Mouse (Mus musculus) liver, embryonic 13.5 days (tissue): Measurements from ENCODE around the gene Syne4. TPM values are rescaled to one million over a fixed set of nuclear protein-coding genes. Genes with fewer than 3 reads are reported as not detected.

ENCODE experiments used
- ATAC-seq: fragments of 200-750 bp; cut with Nextera tagmentation; 2 replicates; pipeline ENCODE4 v1.8.0; 2017; ENCODE audit warnings: low read depth, mild to moderate bottlenecking, moderate number of reproducible peaks, moderate library complexity
- DNase-seq: peaks from one replicate; pipeline ENCODE4 v3.0.0; 2022
- H3K27ac ChIP-seq: fragments of 300-500 bp; sonication (generic); 2 replicates; pipeline ENCODE4 v1.5.1; 2015; ENCODE audit warnings: moderate library complexity, mild to moderate bottlenecking, inconsistent platforms
- H3K27me3 ChIP-seq: fragments of 300-500 bp; sonication (generic); 2 replicates; pipeline ENCODE4 v1.6.1; 2015; ENCODE audit warnings: mild to moderate bottlenecking, inconsistent platforms
- H3K36me3 ChIP-seq: fragments of 300-500 bp; sonication (generic); 2 replicates; pipeline ENCODE4 v1.6.1; 2015; ENCODE audit warnings: mild to moderate bottlenecking, inconsistent platforms
- H3K4me1 ChIP-seq: fragments of 300-500 bp; sonication (generic); replicated peaks from 2 replicates; pipeline ENCODE4 v1.6.1; 2015; ENCODE audit warnings: inconsistent platforms
- H3K4me2 ChIP-seq: fragments of 300-500 bp; sonication (generic); 2 replicates; pipeline ENCODE4 v1.6.1; 2015; ENCODE audit warnings: inconsistent platforms, mild to moderate bottlenecking, moderate library complexity
- H3K4me3 ChIP-seq: fragments of 300-500 bp; sonication (generic); replicated peaks from 2 replicates; pipeline ENCODE4 v1.5.1; 2015; ENCODE audit warnings: mild to moderate bottlenecking, inconsistent platforms
- H3K9ac ChIP-seq: fragments of 300-500 bp; sonication (generic); 2 replicates; pipeline ENCODE4 v1.6.1; 2015; ENCODE audit warnings: mild to moderate bottlenecking, inconsistent platforms
- H3K9me3 ChIP-seq: fragments of 300-500 bp; sonication (generic); replicated peaks from 2 replicates; pipeline ENCODE4 v1.6.1; 2016; ENCODE audit warnings: inconsistent platforms
- WGBS: fragments of 180-500 bp; shearing (Covaris S2); methylation state at CpG from one replicate; pipeline ENCODE4 v1.1.7; 2015; ENCODE audit not compliant: insufficient replicate concordance; 5-methylcytosine and 5-hydroxymethylcytosine counted together
- polyA plus RNA-seq: library from polyadenylated mRNA; unstranded; fragments of >200 nt; fragmentation: Nextera tagmentation; extraction: Ambion mirVana; gene quantifications from 2 replicates; pipeline ENCODE4 v1.2.1, GENCODE M21; 2015

The Syne4 gene
- polyA plus RNA-seq: 6.1 and 8.8 TPM in 2 replicates

GRCm38 (mm10) chr7:30314721-30315155 lies at the start of gene Syne4:
Gene Syne4 (plus strand): TSS chr7:30314807.
- Histone ChIP-seq H3K27ac (no peak within 1 kb of the TSS), H3K27me3 (no peaks in the 10 kb centered on the region), H3K4me1 (peaks cover 20% of the 10 kb centered on the region), H3K36me3 (0 out of 2 replicates have a peak, but pooled peaks cover 3% of the 10 kb centered on the region), H3K4me2 (peak within 1 kb of the TSS; percentile 48), H3K9me3 (no peaks in the 10 kb centered on the region), H3K9ac (peak within 1 kb of the TSS; percentile 45), H3K4me3 (peak within 1 kb of the TSS; percentile 40)
- WGBS: 9% methylated on average over 9 of the region's 9 CpGs
- ATAC-seq: 0 out of 2 replicates have a peak, but pooled peaks have one; percentile 25
- no peak for DNase-seq

GRCm38 (mm10) chr7:30265041-30265440 lies 49.6 kb upstream of the Syne4 start:
- Histone ChIP-seq H3K4me3 (no peak overlapping the region), H3K4me1 (no peaks in the 10 kb centered on the region), H3K36me3 (peaks cover 82% of the 10 kb centered on the region), H3K9ac (no peak overlapping the region), H3K9me3 (no peaks in the 10 kb centered on the region), H3K4me2 (no peak overlapping the region), H3K27me3 (no peaks in the 10 kb centered on the region), H3K27ac (no peak overlapping the region)
- DNase-seq (no peak), ATAC-seq (no peak)
- 54% methylated on average over 2 of the region's 2 CpGs for WGBS

GRCm38 (mm10) chr7:30265531-30265930 lies 49.1 kb upstream of the Syne4 start:
- 76% methylated on average over 5 of the region's 5 CpGs for WGBS
- H3K36me3 ChIP-seq: peaks cover 83% of the 10 kb centered on the region
- no peak for ATAC-seq

GRCm38 (mm10) chr7:30265935-30266334 lies 48.7 kb upstream of the Syne4 start:
- DNase-seq (no peak), ATAC-seq (no peak)
- H3K4me1 ChIP-seq: no peaks in the 10 kb centered on the region
- no peak overlapping the region for H3K4me3 ChIP-seq
- H3K27me3 ChIP-seq: no peaks in the 10 kb centered on the region
- H3K36me3 ChIP-seq: peaks cover 84% of the 10 kb centered on the region
- H3K9ac ChIP-seq: no peak overlapping the region
- no peaks in the 10 kb centered on the region for H3K9me3 ChIP-seq
- H3K27ac ChIP-seq: no peak overlapping the region
- no peak overlapping the region for H3K4me2 ChIP-seq
- 83% methylated on average over 7 of the region's 7 CpGs for WGBS

More at GRCm38 (mm10) chr7:30265531-30265930, 49.1 kb upstream of the Syne4 start:
- H3K4me1 ChIP-seq: no peaks in the 10 kb centered on the region
- H3K9me3 ChIP-seq: no peaks in the 10 kb centered on the region
- DNase-seq: no peak
- H3K4me3 ChIP-seq: no peak overlapping the region
- H3K27ac ChIP-seq: no peak overlapping the region
- no peak overlapping the region for H3K9ac ChIP-seq
- H3K27me3 ChIP-seq: no peaks in the 10 kb centered on the region
- no peak overlapping the region for H3K4me2 ChIP-seq

GRCm38 (mm10) chr7:30266780-30267179 lies 47.8 kb upstream of the Syne4 start:
- Histone ChIP-seq H3K4me1 (no peaks in the 10 kb centered on the region), H3K9me3 (no peaks in the 10 kb centered on the region), H3K36me3 (peaks cover 84% of the 10 kb centered on the region), H3K9ac (no peak overlapping the region), H3K4me3 (no peak overlapping the region), H3K27me3 (no peaks in the 10 kb centered on the region), H3K27ac (no peak overlapping the region), H3K4me2 (no peak overlapping the region)
- ATAC-seq (no peak), DNase-seq (no peak)
- WGBS: 75% methylated on average over 3 of the region's 3 CpGs

- 66% methylated on average over 4 of the region's 4 CpGs for WGBS
- Histone ChIP-seq H3K27me3 (no peaks in the 10 kb centered on the region), H3K4me3 (no peak overlapping the region), H3K9me3 (no peaks in the 10 kb centered on the region), H3K36me3 (peaks cover 79% of the 10 kb centered on the region), H3K9ac (no peak overlapping the region), H3K27ac (no peak overlapping the region), H3K4me1 (no peaks in the 10 kb centered on the region), H3K4me2 (no peak overlapping the region)
- DNase-seq: no peak
- no peak for ATAC-seq
Observed at GRCm38 (mm10) chr7:30269641-30270040, 45.0 kb upstream of the Syne4 start.

GRCm38 (mm10) chr7:30274383-30274782 lies 40.2 kb upstream of the Syne4 start:
- Histone ChIP-seq H3K27ac (no peak overlapping the region), H3K4me1 (peaks cover 22% of the 10 kb centered on the region), H3K4me2 (no peak overlapping the region), H3K27me3 (no peaks in the 10 kb centered on the region), H3K9me3 (no peaks in the 10 kb centered on the region), H3K9ac (no peak overlapping the region), H3K4me3 (no peak overlapping the region), H3K36me3 (peaks cover 43% of the 10 kb centered on the region)
- ATAC-seq (no peak), DNase-seq (no peak)
- WGBS: 73% methylated on average over 6 of the region's 6 CpGs

- Histone ChIP-seq H3K36me3 (0 out of 2 replicates have a peak, but pooled peaks cover 4% of the 10 kb centered on the region), H3K9ac (peak overlapping the region; percentile 87), H3K4me3 (peak overlapping the region; percentile 81), H3K9me3 (no peaks in the 10 kb centered on the region), H3K27ac (no peak overlapping the region; the same call in 1 of the 2 replicates), H3K4me1 (peaks cover 36% of the 10 kb centered on the region), H3K27me3 (no peaks in the 10 kb centered on the region), H3K4me2 (peak overlapping the region; percentile 87)
- ATAC-seq (no peak), DNase-seq (no peak)
- 51% methylated on average over 2 of the region's 2 CpGs for WGBS
Observed at GRCm38 (mm10) chr7:30278911-30279310, 35.7 kb upstream of the Syne4 start.

- Histone ChIP-seq H3K36me3 (0 out of 2 replicates have a peak, but pooled peaks cover 4% of the 10 kb centered on the region), H3K27me3 (no peaks in the 10 kb centered on the region), H3K4me1 (peaks cover 36% of the 10 kb centered on the region), H3K4me2 (peak overlapping the region; percentile 87), H3K27ac (peak overlapping the region; percentile 97), H3K4me3 (peak overlapping the region; percentile 81), H3K9me3 (no peaks in the 10 kb centered on the region), H3K9ac (peak overlapping the region; percentile 87)
- DNase-seq (no peak), ATAC-seq (peak; percentile 56)
- under 1% methylated on average over 6 of the region's 6 CpGs for WGBS
Observed at GRCm38 (mm10) chr7:30279536-30279935, 35.1 kb upstream of the Syne4 start.

- H3K4me1 ChIP-seq: peaks cover 36% of the 10 kb centered on the region
- peak within 1 kb of the TSS; percentile 97 for H3K27ac ChIP-seq
- peak within 1 kb of the TSS; percentile 81 for H3K4me3 ChIP-seq
- H3K4me2 ChIP-seq: peak within 1 kb of the TSS; percentile 87
- peak; percentile 92 for DNase-seq
- H3K36me3 ChIP-seq: 0 out of 2 replicates have a peak, but pooled peaks cover 4% of the 10 kb centered on the region
- ATAC-seq: peak; percentile 89
- WGBS: 0% methylated on average over 48 of the region's 49 CpGs
- no peaks in the 10 kb centered on the region for H3K9me3 ChIP-seq
- H3K9ac ChIP-seq: peak within 1 kb of the TSS; percentile 87
- H3K27me3 ChIP-seq: no peaks in the 10 kb centered on the region
Observed at GRCm38 (mm10) chr7:30279951-30280669, 34.5 kb upstream of the Syne4 start, which contains the start of the genes Thap8 and Wdr62. Gene Thap8 (plus strand): TSS chr7:30280094. Gene Wdr62 (minus strand): TSS chr7:30280419.

- Histone ChIP-seq H3K4me2 (peak overlapping the region; percentile 87), H3K4me3 (peak overlapping the region; percentile 81), H3K4me1 (peaks cover 36% of the 10 kb centered on the region), H3K36me3 (0 out of 2 replicates have a peak, but pooled peaks cover 4% of the 10 kb centered on the region), H3K27ac (peak overlapping the region; percentile 97), H3K9ac (peak overlapping the region; percentile 62), H3K27me3 (no peaks in the 10 kb centered on the region), H3K9me3 (no peaks in the 10 kb centered on the region)
- peak; percentile 49 for ATAC-seq
- 0% methylated on average over 20 of the region's 20 CpGs for WGBS
- DNase-seq: peak; percentile 73
Observed at GRCm38 (mm10) chr7:30280670-30281138, 33.9 kb upstream of the Syne4 start.
